Mouse (Mus musculus) CD8-positive naive resting alpha-beta T cell, adult 2 months (primary cell): ENCODE measurements at regions not wholly inside any gene's neighbourhood (a gene's known extent, or its start where the extent isn't known, plus 50 kb on each side); places are given as distances from the start of the nearest gene placed in this dataset.

ENCODE experiments used
- DNase-seq, 2 experiments: peaks; one replicate each; pipeline ENCODE4 v3.0.0; 2022; ENCODE audit warnings: low read depth in 2 of 2, low spot score in 2 of 2

DNA sequence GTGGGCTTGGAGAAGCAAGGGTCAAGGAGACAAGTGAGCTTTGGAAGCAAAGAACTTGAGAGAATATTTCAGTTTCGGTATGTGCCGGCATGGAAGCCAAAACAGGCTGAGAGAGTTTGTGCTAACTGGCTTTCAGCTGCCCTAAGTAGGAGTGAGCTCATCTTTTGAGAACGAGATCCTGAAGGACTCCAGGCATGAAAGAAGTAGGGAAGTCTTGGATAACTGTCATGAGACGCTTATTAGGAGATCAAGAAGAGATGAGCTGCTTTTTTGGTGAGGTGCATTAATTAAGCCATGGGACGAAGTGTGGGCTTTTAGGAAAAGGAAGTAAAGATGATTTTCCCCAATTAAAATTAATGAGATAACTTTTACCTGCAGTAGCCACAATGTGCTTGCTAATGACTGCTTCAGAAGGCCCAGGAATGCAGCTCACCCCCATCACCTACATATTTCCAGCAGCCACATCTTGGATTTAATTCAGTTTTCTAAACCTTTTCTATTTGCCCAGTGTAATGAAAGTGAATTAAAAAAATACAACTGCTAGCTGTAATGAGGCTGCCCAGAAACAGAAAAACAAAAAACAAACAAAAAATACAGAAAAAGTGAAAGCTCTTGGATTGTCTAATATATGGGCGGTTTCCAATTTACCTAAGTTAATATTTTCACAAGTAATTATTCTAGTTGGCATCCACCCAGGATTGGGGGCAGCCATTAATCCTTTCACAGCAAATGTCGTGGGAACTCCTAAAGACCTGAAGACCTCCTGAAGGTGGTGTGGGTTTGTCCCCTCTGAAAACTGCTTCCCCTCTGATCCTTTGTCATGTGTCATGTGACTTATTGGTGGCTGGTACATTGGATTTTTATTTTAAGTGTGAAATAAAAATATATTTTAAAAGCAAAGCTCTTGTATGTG is 204.7 kb upstream of the Slc39a10 start:
- no peak for DNase-seq

DNA sequence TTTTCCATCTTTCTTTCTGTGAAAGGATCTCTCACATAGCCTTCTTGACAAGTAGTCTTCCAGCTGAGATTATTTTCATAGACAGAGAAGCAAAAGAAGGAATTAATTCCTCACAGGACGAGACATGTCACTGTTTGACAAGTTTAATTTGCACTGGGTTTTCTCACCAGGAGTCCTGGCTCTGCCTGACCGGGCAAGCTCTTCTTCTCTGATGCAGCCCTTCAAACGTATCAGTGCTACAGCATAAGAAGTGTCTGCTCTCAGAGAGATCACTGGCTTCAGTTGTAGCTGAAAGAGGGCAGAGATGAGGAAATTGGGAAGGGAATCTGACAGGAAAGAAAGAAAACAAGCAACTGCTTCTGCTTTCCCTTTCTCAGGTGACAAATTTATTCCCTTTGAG is 201.8 kb upstream of the Slc39a10 start:
- DNase-seq = no peak

DNA sequence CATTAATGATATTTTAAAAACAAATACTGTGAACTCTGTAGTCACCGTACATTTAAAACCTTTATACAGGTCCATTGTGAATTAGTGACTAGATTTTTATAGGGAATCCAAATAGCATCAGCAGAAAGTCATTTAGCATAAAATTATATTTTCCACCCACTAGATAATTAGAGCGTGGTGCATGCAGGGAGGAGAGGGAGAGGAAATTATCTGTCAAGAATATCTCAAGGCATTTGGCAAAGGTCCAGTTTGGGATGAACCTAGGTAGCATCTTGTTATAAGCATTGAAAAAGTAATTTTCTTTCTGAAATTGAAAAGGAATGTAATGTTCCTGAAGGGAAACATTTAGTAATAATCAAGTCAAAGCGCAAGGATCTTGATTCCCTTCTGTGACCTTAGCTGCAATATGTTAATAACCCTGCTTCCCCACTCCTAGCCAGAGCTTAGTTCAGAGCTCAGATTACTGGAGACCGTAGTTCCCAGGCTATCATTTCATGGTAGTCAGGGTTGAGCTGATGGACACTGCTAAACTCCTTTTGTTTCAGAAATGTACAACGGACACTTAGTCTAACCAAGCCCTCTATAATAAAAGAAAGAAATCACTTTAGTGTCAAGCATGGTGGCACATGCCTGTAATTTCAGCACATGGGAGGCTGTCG is 200.8 kb upstream of the Slc39a10 start:
- DNase-seq = no peak

DNA sequence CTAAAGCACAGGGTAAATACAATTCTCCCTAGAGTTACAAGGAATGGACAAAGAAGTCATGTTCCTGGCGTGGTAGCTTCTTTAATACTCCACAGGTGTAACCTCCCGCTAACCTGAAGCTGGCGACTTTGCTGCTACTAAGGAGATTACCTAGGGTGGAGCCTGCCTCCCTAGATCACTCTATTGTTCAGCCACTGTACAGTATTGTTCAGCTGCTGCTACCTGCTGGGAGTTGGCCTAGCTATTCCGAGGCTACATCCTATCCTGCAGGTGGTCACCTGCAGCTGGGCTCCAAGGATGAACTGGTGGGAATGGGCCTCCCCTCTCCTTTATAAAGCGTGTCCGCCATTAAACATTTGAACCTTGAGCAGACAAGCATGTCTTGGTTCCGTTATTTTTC is 183.8 kb upstream of the Slc39a10 start:
- no peak for DNase-seq

DNA sequence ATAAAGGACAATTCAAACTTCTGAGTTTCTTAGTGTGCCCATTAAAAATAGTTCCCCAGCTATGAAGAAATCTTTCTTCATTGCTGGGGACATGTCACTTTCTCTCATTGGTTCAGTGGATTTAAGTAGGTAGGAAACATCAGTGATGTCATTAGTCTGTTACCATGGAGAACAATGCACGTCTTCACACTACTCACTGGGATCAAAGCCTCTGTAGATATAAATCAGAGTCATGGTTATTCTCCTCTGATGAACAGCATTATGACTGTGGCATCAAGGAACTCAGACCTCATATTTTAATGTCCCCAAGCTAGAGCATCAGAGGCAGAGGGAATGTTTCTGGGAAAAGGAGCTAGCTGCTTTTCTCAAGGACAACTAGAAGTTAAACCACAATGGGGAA is 165.5 kb upstream of the Slc39a10 start:
- DNase-seq = no peak

DNA sequence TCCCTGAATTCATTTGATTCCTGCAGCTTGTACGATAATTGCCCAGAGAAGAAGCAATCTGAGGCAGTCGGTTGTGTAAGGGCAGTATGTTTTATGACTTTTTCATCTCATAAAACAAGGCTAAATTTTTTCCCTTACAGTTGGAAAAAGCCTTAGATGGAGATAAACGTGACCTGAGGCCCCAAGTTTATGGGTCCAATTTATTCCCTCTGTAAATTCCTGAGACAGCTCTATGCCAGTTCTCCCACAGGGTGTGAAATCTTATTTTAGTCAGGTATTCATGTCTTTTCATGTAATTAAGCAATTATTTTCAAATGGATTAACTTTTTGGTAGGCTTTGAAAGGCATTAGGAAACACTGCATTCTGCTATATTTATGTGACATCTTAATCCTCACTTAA is 164.7 kb upstream of the Slc39a10 start:
- no peak for DNase-seq

DNA sequence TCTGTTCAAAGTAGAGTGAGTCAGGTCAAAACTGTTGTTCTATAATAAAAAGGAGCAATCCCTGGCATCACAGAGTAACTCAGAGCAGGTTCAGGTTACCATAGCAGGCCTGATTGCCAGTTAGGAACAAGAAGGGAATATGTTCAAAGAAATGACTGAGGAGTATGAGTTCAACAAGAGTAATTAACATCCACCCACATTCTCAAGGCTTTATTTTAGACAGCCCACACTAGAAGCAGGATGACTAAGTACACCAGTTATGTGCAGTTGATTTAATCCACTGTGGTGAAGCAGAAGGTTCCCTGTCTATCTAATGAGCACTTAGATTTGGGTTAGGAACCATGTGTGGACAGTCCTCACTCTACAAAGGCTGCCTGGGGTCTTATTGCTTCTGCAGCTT is 158.5 kb upstream of the Slc39a10 start:
- DNase-seq = no peak

DNA sequence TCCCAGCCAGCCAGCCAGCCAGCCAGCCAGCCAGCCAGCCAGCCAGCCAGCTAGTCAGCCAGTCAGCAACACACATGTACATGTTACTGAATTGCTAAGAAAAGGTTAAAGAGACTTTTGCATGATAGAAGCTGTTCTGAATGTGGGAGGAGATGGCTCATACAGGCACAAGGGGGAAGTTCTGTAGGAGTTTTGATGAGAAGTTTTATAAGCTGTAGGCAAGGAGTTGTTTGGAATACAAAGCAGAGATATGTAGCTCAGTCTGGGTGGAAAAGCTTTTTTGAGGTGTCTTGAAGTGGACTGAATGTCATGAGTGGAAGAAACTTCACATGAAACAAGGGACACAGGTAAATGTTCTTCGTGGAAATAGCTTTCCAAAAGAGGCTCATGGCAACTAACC is 157.8 kb upstream of the Slc39a10 start:
- no peak for DNase-seq

DNA sequence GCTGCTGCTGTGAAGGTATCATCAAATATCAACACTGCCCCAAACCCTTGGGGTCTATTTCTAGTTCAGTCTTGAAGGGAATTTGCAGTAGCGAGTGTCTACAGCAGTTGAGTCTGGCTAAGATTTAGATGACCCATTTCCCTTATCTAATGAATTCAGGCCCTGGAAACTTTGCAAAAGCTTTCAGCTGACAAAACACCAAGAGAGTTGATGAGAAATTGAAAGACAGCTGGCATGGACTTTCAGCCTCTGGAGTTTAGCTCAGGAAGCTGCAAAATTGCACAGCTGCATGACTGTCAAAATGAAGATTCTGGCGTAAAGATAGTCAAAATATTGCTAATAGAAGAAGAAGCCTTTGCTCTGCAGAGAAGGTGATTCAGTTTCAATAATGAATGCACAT is 144.9 kb upstream of the Slc39a10 start:
- DNase-seq = no peak

DNA sequence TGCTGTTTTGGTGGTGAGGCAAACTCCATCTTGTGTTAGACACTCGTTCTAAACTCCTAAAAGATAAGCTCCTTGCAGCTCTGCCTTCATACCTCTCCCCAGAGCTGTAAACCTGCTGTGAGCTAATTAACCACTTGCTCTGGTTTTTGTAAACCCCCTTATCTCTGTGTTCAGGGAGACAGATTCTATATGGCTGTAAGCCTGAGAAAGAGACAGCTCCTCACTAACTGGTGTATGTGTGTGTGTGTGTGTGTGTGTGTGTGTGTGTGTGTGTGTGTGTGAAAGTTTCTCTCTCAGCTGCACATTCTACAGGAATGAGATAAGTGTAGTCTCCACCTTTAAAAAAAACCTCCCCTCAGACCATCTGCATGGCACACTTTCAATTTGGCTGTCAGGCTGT is 126.7 kb upstream of the Slc39a10 start:
- no peak for DNase-seq

DNA sequence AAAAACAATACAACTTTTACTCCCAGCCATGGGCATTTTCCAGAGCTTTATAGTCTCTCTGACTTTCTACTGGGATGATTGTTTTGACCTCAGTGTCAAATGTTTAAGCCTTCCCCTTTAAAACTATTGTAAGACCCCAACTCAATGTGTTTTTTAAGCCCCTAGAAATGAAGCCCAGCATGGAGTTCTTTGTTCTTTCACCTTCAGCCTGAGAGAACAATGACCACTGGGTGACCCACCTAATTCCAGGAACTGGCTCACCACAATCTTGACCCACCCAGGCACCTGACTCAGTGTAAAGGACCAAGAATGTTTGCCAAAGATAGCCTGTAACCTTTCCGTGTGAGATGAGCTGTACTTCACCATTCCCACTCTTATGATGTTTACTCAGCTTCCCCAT is 121.9 kb upstream of the Slc39a10 start:
- no peak for DNase-seq

DNA sequence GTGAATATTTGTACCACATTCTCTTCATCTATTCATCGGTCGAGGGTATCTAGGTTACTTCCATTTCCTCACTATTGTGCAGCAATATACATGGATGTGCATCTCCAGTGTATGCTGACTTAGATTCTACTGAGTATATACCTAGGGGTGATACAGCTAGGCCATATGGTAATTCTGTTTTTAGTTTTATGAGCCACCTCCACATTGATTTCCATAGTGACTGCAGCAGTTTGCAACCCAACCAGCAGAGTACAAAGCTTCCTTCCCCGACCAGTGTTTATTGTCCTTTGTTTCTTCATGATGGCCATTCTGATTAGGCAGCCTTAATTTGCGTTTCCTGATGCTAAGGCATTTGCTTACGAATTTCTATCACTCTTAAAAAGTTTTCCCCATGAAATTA is 111.1 kb upstream of the Slc39a10 start:
- no peak for DNase-seq

DNA sequence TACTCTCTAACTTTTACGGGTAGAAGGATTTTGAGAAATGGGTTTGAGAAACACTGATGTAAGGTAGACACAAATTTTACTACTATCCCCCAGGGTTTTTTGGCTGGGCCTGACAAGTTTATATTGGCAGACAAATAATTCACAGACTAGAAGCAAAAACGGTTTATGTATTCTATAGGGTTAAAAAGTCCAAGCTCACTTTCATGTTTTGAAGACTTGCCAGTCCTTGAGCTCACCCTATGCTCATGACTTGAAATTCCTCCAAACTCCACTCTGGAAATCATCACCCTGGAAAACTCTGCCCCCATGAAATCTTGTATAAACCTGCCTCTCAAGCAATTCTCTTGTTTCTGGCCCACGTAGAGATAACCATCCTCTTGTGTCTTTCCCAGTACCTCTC is 106.7 kb upstream of the Slc39a10 start:
- no peak for DNase-seq

DNA sequence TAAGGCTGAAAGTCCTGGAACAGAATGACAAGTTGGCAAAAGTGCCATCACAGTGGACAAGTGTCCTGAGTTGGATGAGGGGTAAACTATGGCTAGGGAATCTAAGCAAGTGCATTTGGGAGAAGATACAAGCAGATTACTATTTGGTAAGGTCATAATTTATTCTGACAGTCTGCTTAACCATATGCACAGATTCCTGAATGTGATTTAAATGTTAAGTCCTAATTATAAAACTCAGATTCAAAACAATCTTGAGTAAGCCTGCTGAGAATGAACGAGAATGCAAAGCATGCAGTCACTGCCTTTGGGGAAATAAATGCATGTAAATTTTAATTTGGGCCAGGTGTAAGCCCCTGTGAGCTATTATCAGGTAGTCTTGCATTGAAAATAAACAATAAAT is 93.3 kb upstream of the Slc39a10 start:
- no peak for DNase-seq

DNA sequence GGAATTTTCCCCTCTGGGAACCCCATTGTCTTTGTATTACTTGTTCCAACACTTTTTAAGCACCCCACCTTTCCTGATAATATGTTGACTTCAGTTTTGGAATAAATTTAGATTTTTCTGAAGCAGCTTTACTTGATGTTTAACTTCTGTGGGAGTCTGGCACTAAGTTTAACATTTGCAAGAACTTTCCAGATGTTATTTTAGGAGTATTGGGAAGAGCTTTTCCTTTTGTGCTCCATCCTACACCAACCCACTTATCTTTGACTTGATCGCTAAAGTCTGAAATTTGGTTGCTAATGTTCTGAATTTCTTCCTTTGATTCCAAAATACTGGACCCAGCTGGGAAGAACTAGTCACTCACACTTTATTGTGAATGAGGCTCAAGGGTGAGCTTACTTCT is 90.4 kb upstream of the Slc39a10 start:
- no peak for DNase-seq

DNA sequence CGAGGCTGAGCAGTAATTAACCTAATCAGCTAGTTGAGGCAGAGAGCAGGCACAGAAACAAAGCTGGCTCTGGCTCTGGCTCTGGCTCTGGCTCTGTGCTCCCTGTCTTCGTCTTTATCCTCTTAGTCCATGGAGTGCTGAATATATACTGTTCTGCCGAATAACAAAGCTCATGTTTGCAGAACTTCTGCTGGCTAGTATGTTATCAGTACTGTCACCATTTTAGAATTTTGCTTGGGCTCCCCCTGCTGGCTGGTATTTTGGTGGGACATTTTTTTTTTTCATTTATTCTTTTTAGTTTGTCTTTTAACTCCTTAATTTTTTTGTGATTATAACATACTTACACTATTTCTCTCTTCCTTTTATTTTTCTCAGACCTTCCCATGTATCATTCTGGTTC is 77.8 kb upstream of the Slc39a10 start:
- DNase-seq = peak; percentile 23 to 55

DNA sequence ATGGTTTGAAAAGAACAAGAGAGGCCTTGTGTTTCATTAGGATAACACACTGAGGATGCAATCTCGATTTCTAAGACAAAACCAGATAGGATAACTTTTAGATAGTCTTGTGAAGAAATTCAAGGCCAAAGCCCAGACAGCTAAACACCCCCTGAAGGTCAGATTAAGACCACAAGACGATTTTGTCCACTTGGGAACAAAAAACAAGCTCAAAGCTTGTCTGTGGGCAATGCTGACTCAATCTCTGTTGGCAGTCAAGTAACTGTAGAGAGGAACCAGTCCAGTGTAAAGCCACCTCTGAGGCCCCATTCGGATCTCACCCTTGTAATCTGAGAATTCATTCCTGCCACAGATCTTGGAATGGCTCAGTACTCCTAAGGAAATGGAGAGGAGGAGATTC is 75.7 kb upstream of the Slc39a10 start:
- no peak for DNase-seq

DNA sequence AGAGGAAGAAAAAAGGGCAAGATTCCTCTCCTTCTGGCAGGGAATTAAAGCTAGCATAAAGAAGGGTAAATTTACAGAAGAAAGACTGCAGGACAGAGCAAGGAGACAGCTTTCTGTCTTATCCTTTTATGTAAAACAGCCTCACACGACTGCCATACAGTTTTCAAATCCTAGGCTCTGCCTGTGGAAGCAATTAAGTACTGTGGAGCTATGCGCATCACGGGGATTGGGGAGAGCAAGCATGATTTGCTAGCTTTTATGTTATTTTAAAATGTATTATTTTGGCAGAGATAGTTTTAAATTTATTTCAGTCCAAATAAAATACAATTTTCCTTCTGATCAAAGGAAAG is 74.2 kb upstream of the Slc39a10 start:
- DNase-seq = no peak

DNA sequence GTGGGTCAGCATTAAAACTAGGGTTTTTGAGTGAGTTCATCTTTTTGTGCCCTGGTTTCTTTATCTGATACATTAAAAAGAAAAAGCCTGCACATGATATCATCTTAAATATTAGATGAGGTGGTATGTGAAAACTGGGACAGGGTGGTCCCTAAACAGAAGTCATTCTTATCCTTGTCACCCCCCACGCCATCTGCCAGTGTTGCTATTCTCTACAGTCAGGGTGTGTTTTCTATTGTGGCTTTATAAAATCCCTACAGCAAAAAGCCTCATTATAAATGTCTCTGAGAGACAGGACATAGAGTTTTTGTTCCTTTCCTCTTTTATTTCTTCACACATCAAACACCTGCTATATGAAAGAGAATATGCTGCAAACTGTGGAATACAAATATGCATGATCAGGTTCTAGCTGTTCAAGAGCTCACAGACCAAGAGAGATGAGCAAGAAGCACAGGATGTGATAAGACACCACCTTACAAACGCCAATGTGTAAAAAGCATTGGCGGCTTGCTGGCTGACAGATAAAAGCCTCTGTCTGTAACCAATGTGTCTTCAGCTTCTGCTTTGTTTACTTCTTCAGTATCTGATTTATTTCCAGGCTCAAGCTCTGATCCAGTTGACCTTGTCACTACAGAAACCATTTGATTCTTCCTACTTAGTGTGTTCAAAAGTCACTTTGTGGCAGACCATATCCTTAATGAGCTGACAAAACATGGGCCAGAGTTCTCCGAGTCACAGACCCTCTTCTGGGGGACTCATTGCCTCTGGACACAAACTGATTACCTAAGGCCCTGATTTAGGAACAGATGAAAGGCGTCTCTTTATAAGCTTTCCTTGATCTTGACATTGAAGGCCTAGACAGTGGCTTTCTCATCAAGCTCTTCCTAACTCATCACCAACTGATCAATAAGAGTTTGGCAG is 73.6 kb upstream of the Slc39a10 start:
- no peak for DNase-seq

DNA sequence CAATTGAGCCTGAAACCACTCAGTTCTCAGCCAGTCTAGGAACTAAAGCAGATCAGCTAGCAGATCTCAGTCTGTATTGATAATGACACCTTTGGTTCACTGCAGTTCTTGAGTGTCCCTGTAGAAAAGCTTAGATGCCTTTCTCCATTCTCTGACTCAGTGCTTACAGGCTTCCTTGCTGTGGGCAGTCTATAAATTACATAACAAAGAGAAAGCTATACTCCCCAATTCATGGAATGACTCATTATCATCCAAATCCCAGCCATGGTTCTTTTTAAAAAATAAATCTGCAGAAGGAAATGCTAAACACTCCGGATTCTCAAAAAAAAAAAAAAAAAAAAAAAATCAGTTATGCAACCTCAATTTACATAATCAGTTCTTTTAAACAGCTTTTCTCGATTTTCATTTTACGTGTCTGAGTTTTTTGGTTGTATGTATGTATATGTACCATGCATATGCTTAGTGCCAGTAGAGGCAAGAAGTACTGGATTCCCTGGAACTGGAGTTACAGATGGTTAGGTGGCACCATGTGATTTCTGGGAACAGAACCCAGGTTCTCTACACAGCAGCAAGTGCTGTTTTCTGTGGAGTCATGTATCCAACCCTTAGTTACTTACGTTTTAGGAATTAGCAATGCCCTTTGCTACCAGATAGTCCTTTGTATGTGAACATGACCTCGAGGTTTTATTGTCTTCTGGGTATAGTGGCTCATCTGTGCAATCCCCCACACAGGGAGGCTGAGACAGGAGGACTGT is 71.5 kb upstream of the Slc39a10 start:
- DNase-seq = no peak
